14 mouse cellular contexts compared by ENCODE assay signal in the genomic region with DNA sequence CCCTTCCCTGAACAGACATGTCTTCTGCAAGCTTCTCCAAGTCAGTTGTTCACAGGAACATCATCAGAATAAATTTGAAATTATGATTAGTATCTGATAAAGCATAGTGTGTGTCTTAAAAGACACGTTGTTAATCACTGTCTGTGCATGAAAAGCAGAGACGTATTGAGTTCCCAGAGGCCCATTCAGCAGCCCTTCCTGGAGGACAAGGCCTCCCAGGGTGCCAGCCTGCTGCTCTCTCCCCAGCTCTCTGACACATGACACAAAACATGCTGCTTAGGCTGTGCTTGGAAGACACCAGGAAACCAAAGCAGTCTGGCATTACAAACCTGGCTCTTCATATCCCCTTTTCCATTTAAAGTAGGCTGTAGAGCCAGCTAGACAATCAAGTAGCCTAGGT.
DNase-seq lines count a peak whose midpoint lies in the region; ATAC-seq and TF ChIP-seq lines count a peak whose summit lies in the region.
"Had no signal": no experiment of that assay in that cellular context is flagged by ENCODE, and none has a peak within 500 bp of the region (broad histone marks: within the 10 kb centered on the region; RNA-seq: fewer than 3 reads in every experiment).

No protein-coding gene starts in this region.

- no peak overlapping the region for H3K9ac ChIP-seq in forebrain, embryonic 15.5 days (replicated peaks)
- H3K9ac ChIP-seq in forebrain, embryonic 13.5 days: no peak overlapping the region
- no peak overlapping the region for H3K9ac ChIP-seq in lung, embryonic 14.5 days
- no peak overlapping the region for H3K9ac ChIP-seq in forebrain, postnatal 0 days
- H3K9ac ChIP-seq in hindbrain, embryonic 16.5 days (ENCODE audit: low read depth, low read length): no peak overlapping the region
- H3K9ac ChIP-seq: embryonic facial prominence, embryonic 12.5 days; limb, embryonic 15.5 days had no signal

- DNase-seq in lung, embryonic 14.5 days: peak; percentile 74
- DNase-seq in lung, postnatal 25 days (ENCODE audit: low spot score): no peak
- DNase-seq in forebrain, postnatal 0 days: peak; percentile 14
- DNase-seq: kidney, adult 8-10 months; right cerebral cortex, postnatal 25 days had no signal

- WGBS in forebrain, embryonic 15.5 days: 38% methylated on average over 2 of the region's 2 CpGs
- 56% methylated on average over 2 of the region's 2 CpGs for WGBS in forebrain, embryonic 13.5 days
- 21% methylated on average over 2 of the region's 2 CpGs for WGBS in lung, embryonic 14.5 days
- 22% methylated on average over 2 of the region's 2 CpGs for WGBS in forebrain, postnatal 0 days
- WGBS in hindbrain, embryonic 16.5 days: 10% methylated on average over 2 of the region's 2 CpGs

- no peak overlapping the region for H3K4me2 ChIP-seq in forebrain, embryonic 15.5 days (replicated peaks)
- no peak overlapping the region for H3K4me2 ChIP-seq in forebrain, embryonic 13.5 days
- H3K4me2 ChIP-seq in lung, embryonic 14.5 days: no peak overlapping the region
- no peak overlapping the region for H3K4me2 ChIP-seq in forebrain, postnatal 0 days (ENCODE audit: low read depth)
- no peak overlapping the region for H3K4me2 ChIP-seq in hindbrain, embryonic 16.5 days (ENCODE audit: low read length)
- H3K4me2 ChIP-seq: embryonic facial prominence, embryonic 12.5 days; limb, embryonic 15.5 days had no signal

- no peaks in the 10 kb centered on the region for H3K4me1 ChIP-seq in forebrain, embryonic 15.5 days
- peaks cover 4% of the 10 kb centered on the region; the same call in 1 of the 2 replicates for H3K4me1 ChIP-seq in forebrain, embryonic 13.5 days
- peaks cover 33% of the 10 kb centered on the region for H3K4me1 ChIP-seq in lung, embryonic 14.5 days (ENCODE audit: insufficient read depth)
- H3K4me1 ChIP-seq in forebrain, postnatal 0 days (ENCODE audit: insufficient read depth): no peaks in the 10 kb centered on the region
- no peaks in the 10 kb centered on the region for H3K4me1 ChIP-seq in hindbrain, embryonic 16.5 days (ENCODE audit: control insufficient read depth, insufficient read depth, low read depth, low read length)

- no peak; the same call in 1 of the 2 replicates for ATAC-seq in forebrain, embryonic 15.5 days (replicated peaks)
- no peak for ATAC-seq in forebrain, embryonic 13.5 days
- ATAC-seq in lung, embryonic 14.5 days (ENCODE audit: insufficient read depth): peak; percentile 73
- ATAC-seq in forebrain, postnatal 0 days: peak; percentile 81
- ATAC-seq in hindbrain, embryonic 16.5 days: peak; percentile 60
- ATAC-seq in granulocyte monocyte progenitor cell, adult 5-6 weeks (replicated peaks; ENCODE audit: poor library complexity, severe bottlenecking): no peak
- ATAC-seq: inflammation-experienced regulatory T-cells, adult 6 months had no signal

- peak overlapping the region; percentile 17; the same call in 1 of the 2 replicates for H3K27ac ChIP-seq in forebrain, embryonic 15.5 days (replicated peaks)
- no peak overlapping the region for H3K27ac ChIP-seq in forebrain, embryonic 13.5 days
- peak overlapping the region; percentile 77 for H3K27ac ChIP-seq in lung, embryonic 14.5 days (ENCODE audit: low read depth)
- H3K27ac ChIP-seq in forebrain, postnatal 0 days (ENCODE audit: low read depth, low read length): no peak overlapping the region
- H3K27ac ChIP-seq in hindbrain, embryonic 16.5 days (ENCODE audit: low read depth, low read length): no peak overlapping the region
- H3K27ac ChIP-seq: embryonic facial prominence, embryonic 12.5 days; limb, embryonic 15.5 days; midbrain, embryonic 10.5 days; stomach, postnatal 0 days had no signal

- no peaks in the 10 kb centered on the region for H3K9me3 ChIP-seq in forebrain, embryonic 15.5 days
- no peaks in the 10 kb centered on the region for H3K9me3 ChIP-seq in forebrain, embryonic 13.5 days (replicated peaks)
- no peaks in the 10 kb centered on the region for H3K9me3 ChIP-seq in lung, embryonic 14.5 days (ENCODE audit: low read depth, low read length)
- H3K9me3 ChIP-seq in forebrain, postnatal 0 days (ENCODE audit: low read length): no peaks in the 10 kb centered on the region
- no peaks in the 10 kb centered on the region for H3K9me3 ChIP-seq in hindbrain, embryonic 16.5 days (ENCODE audit: control insufficient read depth, low read length)
- H3K9me3 ChIP-seq: embryonic facial prominence, embryonic 12.5 days; limb, embryonic 15.5 days; midbrain, embryonic 10.5 days had no signal

- no peak overlapping the region for H3K4me3 ChIP-seq in forebrain, embryonic 15.5 days
- no peak overlapping the region for H3K4me3 ChIP-seq in forebrain, embryonic 13.5 days
- no peak overlapping the region for H3K4me3 ChIP-seq in lung, embryonic 14.5 days (ENCODE audit: low read depth, low read length)
- no peak overlapping the region for H3K4me3 ChIP-seq in forebrain, postnatal 0 days (ENCODE audit: low read depth, low read length)
- no peak overlapping the region for H3K4me3 ChIP-seq in hindbrain, embryonic 16.5 days (ENCODE audit: low read length)
- H3K4me3 ChIP-seq: embryonic facial prominence, embryonic 12.5 days; limb, embryonic 15.5 days; midbrain, embryonic 10.5 days had no signal

- no peaks in the 10 kb centered on the region for H3K27me3 ChIP-seq in forebrain, embryonic 15.5 days
- no peaks in the 10 kb centered on the region for H3K27me3 ChIP-seq in forebrain, embryonic 13.5 days
- H3K27me3 ChIP-seq in lung, embryonic 14.5 days (ENCODE audit: insufficient read depth, low read length): no peaks in the 10 kb centered on the region
- no peaks in the 10 kb centered on the region for H3K27me3 ChIP-seq in forebrain, postnatal 0 days (ENCODE audit: insufficient read depth, low read length)
- no peaks in the 10 kb centered on the region for H3K27me3 ChIP-seq in hindbrain, embryonic 16.5 days (replicated peaks; ENCODE audit: control insufficient read depth, insufficient read depth, low read length)
- H3K27me3 ChIP-seq: embryonic facial prominence, embryonic 12.5 days; limb, embryonic 15.5 days had no signal

- no peak for TF ChIP-seq CTCF in lung, embryonic 14.5 days (IDR thresholded peaks at IDR 0.05; ENCODE audit: low read depth)
- TF ChIP-seq CTCF in forebrain, postnatal 0 days (IDR thresholded peaks at IDR 0.05; ENCODE audit: low read depth): no peak

- H3K36me3 ChIP-seq in forebrain, embryonic 15.5 days: peaks cover 22% of the 10 kb centered on the region
- peaks cover 38% of the 10 kb centered on the region for H3K36me3 ChIP-seq in forebrain, embryonic 13.5 days (ENCODE audit: poor library complexity, severe bottlenecking)
- peaks cover 5% of the 10 kb centered on the region; the same call in 1 of the 2 replicates for H3K36me3 ChIP-seq in lung, embryonic 14.5 days (ENCODE audit: insufficient read depth)
- peaks cover 37% of the 10 kb centered on the region for H3K36me3 ChIP-seq in forebrain, postnatal 0 days (ENCODE audit: insufficient read depth)
- H3K36me3 ChIP-seq in hindbrain, embryonic 16.5 days (ENCODE audit: control insufficient read depth, insufficient read depth, low read length): 0 out of 2 replicates have a peak, but pooled peaks cover 9% of the 10 kb centered on the region

Comparison
In these comparisons a context has a peak if more than half of its experiments do, and no peak if none do; other contexts are left out.
1. ATAC-seq: peak in lung, embryonic 14.5 days (single experiment), forebrain, postnatal 0 days (single experiment) and hindbrain, embryonic 16.5 days (single experiment); none in forebrain, embryonic 15.5 days (single experiment), forebrain, embryonic 13.5 days (single experiment) and granulocyte monocyte progenitor cell, adult 5-6 weeks (single experiment).
2. H3K27ac ChIP-seq: peak in forebrain, embryonic 15.5 days (single experiment) and lung, embryonic 14.5 days (single experiment); none in forebrain, embryonic 13.5 days (single experiment), forebrain, postnatal 0 days (single experiment) and hindbrain, embryonic 16.5 days (single experiment).